Mouse (Mus musculus): Measurements from ENCODE around the gene Mgat2. TPM values are rescaled to one million over a fixed set of nuclear protein-coding genes. Genes with fewer than 3 reads are reported as not detected.

Mgat2 gene
- 24.1 TPM for polyA plus RNA-seq (2017; shearing (Covaris generic))

GRCm38 (mm10) chr12:69183583-69184308 lies at the start of gene Mgat2, which contains the start of gene Rpl36al:
TSS of gene Mgat2 (plus strand) at chr12:69184157.
TSS of gene Rpl36al (minus strand) at chr12:69184083.

GRCm38 (mm10) chr12:69158765-69159577 lies 25.0 kb upstream of the Mgat2 start, which contains the start of gene Rps29:
TSS of gene Rps29 (minus strand) at chr12:69159186.

GRCm38 (mm10) chr12:69168461-69169106 lies 15.4 kb upstream of the Mgat2 start, which contains the start of gene Lrr1:
TSS of gene Lrr1 (plus strand) at chr12:69168814.

GRCm38 (mm10) chr12:69196444-69197377 lies 12.8 kb downstream of the Mgat2 start, which contains the start of gene Gm49383:
TSS of gene Gm49383 (minus strand) at chr12:69197104.

GRCm38 (mm10) chr12:69198164-69198535 lies 14.2 kb downstream of the Mgat2 start, which contains the start of gene Dnaaf2:
TSS of gene Dnaaf2 (minus strand) at chr12:69198429.

GRCm38 (mm10) chr12:69204052-69204833 lies 20.3 kb downstream of the Mgat2 start, which contains the start of gene Gm49384:
TSS of gene Gm49384 (minus strand) at chr12:69204267.

GRCm38 (mm10) chr12:69227776-69228466 lies 44.0 kb downstream of the Mgat2 start, which contains the start of gene Pole2:
TSS of gene Pole2 (minus strand) at chr12:69228195.

Other genes starting within 250 kb of the Mgat2 start
- gene Rps29, start 25.0 kb upstream of the Mgat2 start, polyA plus RNA-seq (2017; shearing (Covaris generic)): 1,879 TPM
- gene Lrr1, start 15.3 kb upstream of the Mgat2 start, polyA plus RNA-seq (2017; shearing (Covaris generic)): 2.4 TPM
- 421 TPM for gene Rpl36al, start 74 bp upstream of the Mgat2 start, polyA plus RNA-seq (2017; shearing (Covaris generic))
- 23.6 TPM for gene Gm49383, start 12.9 kb downstream of the Mgat2 start, polyA plus RNA-seq (2017; shearing (Covaris generic))
- 7.8 TPM for gene Dnaaf2, start 14.3 kb downstream of the Mgat2 start, polyA plus RNA-seq (2017; shearing (Covaris generic))
- 20.6 TPM for gene Gm49384, start 20.1 kb downstream of the Mgat2 start, polyA plus RNA-seq (2017; shearing (Covaris generic))
- 7.7 TPM for gene Pole2, start 44.0 kb downstream of the Mgat2 start, polyA plus RNA-seq (2017; shearing (Covaris generic))
- gene Klhdc1, start 57.0 kb downstream of the Mgat2 start, polyA plus RNA-seq (2017; shearing (Covaris generic)): 23.7 TPM
- gene Klhdc2, start 112.5 kb downstream of the Mgat2 start, polyA plus RNA-seq (2017; shearing (Covaris generic)): 12.8 TPM
- 152 TPM for gene Nemf, start 173.0 kb downstream of the Mgat2 start, polyA plus RNA-seq (2017; shearing (Covaris generic))
- 13.7 TPM for gene Arf6, start 188.0 kb downstream of the Mgat2 start, polyA plus RNA-seq (2017; shearing (Covaris generic))
- gene Gm9887, start 188.3 kb downstream of the Mgat2 start, polyA plus RNA-seq (2017; shearing (Covaris generic)): not detected